ENCODE assay signal across 9 mouse cellular contexts in genomic region chr4:141752076-141752421, GRCm38 (mm10). TPM values are rescaled to one million over a fixed set of nuclear protein-coding genes. Genes with fewer than 3 reads are reported as not detected.
DNase-seq lines count a peak whose midpoint lies in the region; ATAC-seq lines count a peak whose summit lies in the region.
"Had no signal": no experiment of that assay in that cellular context is flagged by ENCODE, and none has a peak within 500 bp of the region (broad histone marks: within the 10 kb centered on the region; RNA-seq: fewer than 3 reads in every experiment).

No protein-coding gene starts in this region.

- H3K4me2 ChIP-seq in midbrain, embryonic 12.5 days (replicated peaks), result no peak overlapping the region
- no peak overlapping the region for H3K4me2 ChIP-seq in midbrain, embryonic 11.5 days
- peak overlapping the region; percentile 66 for H3K4me2 ChIP-seq in liver, embryonic 11.5 days
- no peak overlapping the region for H3K4me2 ChIP-seq in stomach, embryonic 16.5 days (ENCODE audit: low read depth, low read length)

- intact Hi-C loops in left cerebral cortex, postnatal 36 days (cut with DNase I), result no loop called here

- no peak for ATAC-seq in midbrain, embryonic 12.5 days (ENCODE audit: low FRiP score, low read depth)
- no peak for ATAC-seq in midbrain, embryonic 11.5 days (ENCODE audit: low FRiP score)
- ATAC-seq in liver, embryonic 11.5 days (replicated peaks; ENCODE audit: low FRiP score), result peak; percentile 93
- peak; percentile 79; the same call in 1 of the 2 replicates for ATAC-seq in stomach, embryonic 16.5 days (ENCODE audit: insufficient read depth, low FRiP score)
- ATAC-seq in activated CD4-positive, CD25-positive, alpha-beta regulatory T cell, adult 4 months, result no peak

- H3K27ac ChIP-seq in midbrain, embryonic 12.5 days (replicated peaks), result 0 out of 2 replicates have a peak overlapping the region, but pooled peaks have one; percentile 30
- H3K27ac ChIP-seq in midbrain, embryonic 11.5 days (ENCODE audit: low read depth, low read length), result no peak overlapping the region
- H3K27ac ChIP-seq in embryonic facial prominence, embryonic 10.5 days (replicated peaks), result peak overlapping the region; percentile 57
- peak overlapping the region; percentile 94 for H3K27ac ChIP-seq in liver, embryonic 11.5 days (ENCODE audit: low read depth, low read length)
- no peak overlapping the region for H3K27ac ChIP-seq in stomach, embryonic 16.5 days (ENCODE audit: low read length)

- no peaks in the 10 kb centered on the region for H3K4me1 ChIP-seq in midbrain, embryonic 12.5 days
- H3K4me1 ChIP-seq in midbrain, embryonic 11.5 days (ENCODE audit: control insufficient read depth, insufficient read depth, low read length), result no peaks in the 10 kb centered on the region
- peaks cover 19% of the 10 kb centered on the region for H3K4me1 ChIP-seq in embryonic facial prominence, embryonic 10.5 days
- peaks cover 21% of the 10 kb centered on the region for H3K4me1 ChIP-seq in liver, embryonic 11.5 days (replicated peaks; ENCODE audit: control insufficient read depth, insufficient read depth, low read length)
- peaks cover 10% of the 10 kb centered on the region; the same call in 1 of the 2 replicates for H3K4me1 ChIP-seq in stomach, embryonic 16.5 days (ENCODE audit: control insufficient read depth, insufficient read depth, low read length)

- no peaks in the 10 kb centered on the region for H3K36me3 ChIP-seq in midbrain, embryonic 12.5 days
- no peaks in the 10 kb centered on the region for H3K36me3 ChIP-seq in midbrain, embryonic 11.5 days (ENCODE audit: control insufficient read depth, insufficient read depth, low read length)
- H3K36me3 ChIP-seq in embryonic facial prominence, embryonic 10.5 days (replicated peaks), result no peaks in the 10 kb centered on the region
- H3K36me3 ChIP-seq in liver, embryonic 11.5 days (ENCODE audit: control insufficient read depth, insufficient read depth, low read length), result no peaks in the 10 kb centered on the region
- no peaks in the 10 kb centered on the region for H3K36me3 ChIP-seq in stomach, embryonic 16.5 days (ENCODE audit: control insufficient read depth, insufficient read depth, low read length)

- H3K9me3 ChIP-seq in midbrain, embryonic 12.5 days, result no peaks in the 10 kb centered on the region
- H3K9me3 ChIP-seq in midbrain, embryonic 11.5 days (ENCODE audit: control insufficient read depth, low read length), result no peaks in the 10 kb centered on the region
- no peaks in the 10 kb centered on the region for H3K9me3 ChIP-seq in embryonic facial prominence, embryonic 10.5 days
- H3K9me3 ChIP-seq in liver, embryonic 11.5 days (ENCODE audit: control insufficient read depth, low read length), result no peaks in the 10 kb centered on the region
- H3K9me3 ChIP-seq in stomach, embryonic 16.5 days (replicated peaks; ENCODE audit: control insufficient read depth, low read length), result no peaks in the 10 kb centered on the region

- no peaks in the 10 kb centered on the region for H3K27me3 ChIP-seq in midbrain, embryonic 12.5 days
- no peaks in the 10 kb centered on the region for H3K27me3 ChIP-seq in midbrain, embryonic 11.5 days (ENCODE audit: control insufficient read depth, insufficient read depth, low read length)
- H3K27me3 ChIP-seq in embryonic facial prominence, embryonic 10.5 days (replicated peaks; ENCODE audit: low read depth, poor library complexity, severe bottlenecking), result peaks cover 8% of the 10 kb centered on the region; the same call in 1 of the 2 replicates
- no peaks in the 10 kb centered on the region for H3K27me3 ChIP-seq in liver, embryonic 11.5 days (replicated peaks; ENCODE audit: control insufficient read depth, insufficient read depth, low read length)
- no peaks in the 10 kb centered on the region for H3K27me3 ChIP-seq in stomach, embryonic 16.5 days (ENCODE audit: control insufficient read depth, insufficient read depth, low read length)

- H3K9ac ChIP-seq in midbrain, embryonic 12.5 days (replicated peaks), result no peak overlapping the region
- H3K9ac ChIP-seq in midbrain, embryonic 11.5 days (ENCODE audit: low read length), result no peak overlapping the region
- peak overlapping the region; percentile 49; the same call in 1 of the 2 replicates for H3K9ac ChIP-seq in liver, embryonic 11.5 days (ENCODE audit: low read depth, low read length)
- no peak overlapping the region for H3K9ac ChIP-seq in stomach, embryonic 16.5 days (ENCODE audit: low read length)

- no peak overlapping the region for H3K4me3 ChIP-seq in midbrain, embryonic 12.5 days
- H3K4me3 ChIP-seq in midbrain, embryonic 11.5 days (ENCODE audit: low read depth, low read length), result no peak overlapping the region
- no peak overlapping the region for H3K4me3 ChIP-seq in embryonic facial prominence, embryonic 10.5 days
- peak overlapping the region; percentile 22 for H3K4me3 ChIP-seq in liver, embryonic 11.5 days (ENCODE audit: low read depth, low read length)
- no peak overlapping the region for H3K4me3 ChIP-seq in stomach, embryonic 16.5 days (replicated peaks; ENCODE audit: low read length)

- 28% methylated on average over 4 of the region's 4 CpGs for WGBS in midbrain, embryonic 12.5 days
- 16% methylated on average over 4 of the region's 4 CpGs for WGBS in midbrain, embryonic 11.5 days
- 8% methylated on average over 4 of the region's 4 CpGs for WGBS in embryonic facial prominence, embryonic 10.5 days
- WGBS in liver, embryonic 11.5 days, result 2% methylated on average over 4 of the region's 4 CpGs
- WGBS in stomach, embryonic 16.5 days, result 8% methylated on average over 4 of the region's 4 CpGs

- DNase-seq in midbrain, embryonic 11.5 days (ENCODE audit: low spot score, missing footprints), result no peak
- DNase-seq in embryonic facial prominence, embryonic 10.5 days (ENCODE audit: low spot score), result peak; percentile 34
- peak; percentile 71 for DNase-seq in liver, embryonic 11.5 days (ENCODE audit: low spot score)
- no peak for DNase-seq in left cerebral cortex, postnatal 36 days (ENCODE audit: low spot score in 2 of 2)
- no peak for DNase-seq in kidney, adult 8-10 months
- DNase-seq: kidney, postnatal 25 days had no signal

RNA-seq across cellular contexts. Expression of gene Agmat, which starts 5.6 kb away (rescaled TPM):
- polyA plus RNA-seq in midbrain, embryonic 12.5 days (2016; fragmentation: Nextera tagmentation; extraction: Ambion mirVana), result not detected in 2 replicates
- not detected in 2 replicates for polyA plus RNA-seq in midbrain, embryonic 11.5 days (2014; fragmentation: Nextera tagmentation; extraction: Ambion mirVana)
- polyA plus RNA-seq in embryonic facial prominence, embryonic 10.5 days (2016; fragmentation: Nextera tagmentation; extraction: Ambion mirVana), result not detected in 2 replicates
- polyA plus RNA-seq in liver, embryonic 11.5 days (2014; fragmentation: Nextera tagmentation; extraction: Ambion mirVana), result 16.0 and 18.0 TPM in 2 replicates
- polyA plus RNA-seq in stomach, embryonic 16.5 days (2015; fragmentation: Nextera tagmentation; extraction: Ambion mirVana), result 5.8 and 8.0 TPM in 2 replicates
- total RNA-seq in left cerebral cortex, postnatal 36 days (2021), result 1 to 10 TPM; 1.1 to 1.3 TPM
- not detected for polyA plus RNA-seq in activated CD4-positive, CD25-positive, alpha-beta regulatory T cell, adult 4 months (2017; shearing (Covaris generic))

RNA-seq across cellular contexts. Expression of gene Ddi2, which starts 28.8 kb away (rescaled TPM):
- polyA plus RNA-seq in midbrain, embryonic 12.5 days (2016; fragmentation: Nextera tagmentation; extraction: Ambion mirVana), result 25.7 and 28.4 TPM in 2 replicates
- polyA plus RNA-seq in midbrain, embryonic 11.5 days (2014; fragmentation: Nextera tagmentation; extraction: Ambion mirVana), result 17.5 and 18.1 TPM in 2 replicates
- polyA plus RNA-seq in embryonic facial prominence, embryonic 10.5 days (2016; fragmentation: Nextera tagmentation; extraction: Ambion mirVana), result 28.1 and 31.8 TPM in 2 replicates
- 29.3 and 31.4 TPM in 2 replicates for polyA plus RNA-seq in liver, embryonic 11.5 days (2014; fragmentation: Nextera tagmentation; extraction: Ambion mirVana)
- 18.8 and 19.7 TPM in 2 replicates for polyA plus RNA-seq in stomach, embryonic 16.5 days (2015; fragmentation: Nextera tagmentation; extraction: Ambion mirVana)
- total RNA-seq in left cerebral cortex, postnatal 36 days (2021), result 10 to 100 TPM; 39.4 to 44.1 TPM
- 10 to 100 TPM; 14.1 to 15.6 TPM for polyA plus RNA-seq in activated CD4-positive, CD25-positive, alpha-beta regulatory T cell, adult 4 months (2017; shearing (Covaris generic))

RNA-seq across cellular contexts. Expression of gene Dnajc16, which starts 38.7 kb away (rescaled TPM):
- polyA plus RNA-seq in midbrain, embryonic 12.5 days (2016; fragmentation: Nextera tagmentation; extraction: Ambion mirVana), result 6.7 and 6.8 TPM in 2 replicates
- 4.7 and 5.4 TPM in 2 replicates for polyA plus RNA-seq in midbrain, embryonic 11.5 days (2014; fragmentation: Nextera tagmentation; extraction: Ambion mirVana)
- polyA plus RNA-seq in embryonic facial prominence, embryonic 10.5 days (2016; fragmentation: Nextera tagmentation; extraction: Ambion mirVana), result 4.0 and 4.8 TPM in 2 replicates
- polyA plus RNA-seq in liver, embryonic 11.5 days (2014; fragmentation: Nextera tagmentation; extraction: Ambion mirVana), result 4.0 and 4.2 TPM in 2 replicates
- 4.5 and 4.7 TPM in 2 replicates for polyA plus RNA-seq in stomach, embryonic 16.5 days (2015; fragmentation: Nextera tagmentation; extraction: Ambion mirVana)
- 10 to 100 TPM; 39.7 to 41.9 TPM for total RNA-seq in left cerebral cortex, postnatal 36 days (2021)
- 1 to 10 TPM; 5.1 to 5.4 TPM for polyA plus RNA-seq in activated CD4-positive, CD25-positive, alpha-beta regulatory T cell, adult 4 months (2017; shearing (Covaris generic))

RNA-seq across cellular contexts. Expression of gene Casp9, which starts 41.4 kb away (rescaled TPM):
- 24.9 and 27.0 TPM in 2 replicates for polyA plus RNA-seq in midbrain, embryonic 12.5 days (2016; fragmentation: Nextera tagmentation; extraction: Ambion mirVana)
- 17.8 and 18.6 TPM in 2 replicates for polyA plus RNA-seq in midbrain, embryonic 11.5 days (2014; fragmentation: Nextera tagmentation; extraction: Ambion mirVana)
- polyA plus RNA-seq in embryonic facial prominence, embryonic 10.5 days (2016; fragmentation: Nextera tagmentation; extraction: Ambion mirVana), result 21.2 and 23.1 TPM in 2 replicates
- 16.5 and 18.3 TPM in 2 replicates for polyA plus RNA-seq in liver, embryonic 11.5 days (2014; fragmentation: Nextera tagmentation; extraction: Ambion mirVana)
- polyA plus RNA-seq in stomach, embryonic 16.5 days (2015; fragmentation: Nextera tagmentation; extraction: Ambion mirVana), result 23.7 and 25.8 TPM in 2 replicates
- total RNA-seq in left cerebral cortex, postnatal 36 days (2021), result 10 to 100 TPM; 20.9 to 26.9 TPM
- polyA plus RNA-seq in activated CD4-positive, CD25-positive, alpha-beta regulatory T cell, adult 4 months (2017; shearing (Covaris generic)), result 1 to 10 TPM; 6.9 to 7.4 TPM

Comparison
In these comparisons a context has a peak if more than half of its experiments do, and no peak if none do; other contexts are left out.
1. H3K27ac ChIP-seq: peak in midbrain, embryonic 12.5 days (single experiment), embryonic facial prominence, embryonic 10.5 days (single experiment) and liver, embryonic 11.5 days (single experiment); none in midbrain, embryonic 11.5 days (single experiment) and stomach, embryonic 16.5 days (single experiment).
2. ATAC-seq: peak in liver, embryonic 11.5 days (single experiment) and stomach, embryonic 16.5 days (single experiment); none in midbrain, embryonic 12.5 days (single experiment), midbrain, embryonic 11.5 days (single experiment) and activated CD4-positive, CD25-positive, alpha-beta regulatory T cell, adult 4 months (single experiment).
3. DNase-seq: peak in embryonic facial prominence, embryonic 10.5 days (single experiment) and liver, embryonic 11.5 days (single experiment); none in midbrain, embryonic 11.5 days (single experiment), left cerebral cortex, postnatal 36 days (0 of 2) and kidney, adult 8-10 months (0 of 2).